Mouse (Mus musculus): ENCODE measurements around the gene Dbh. TPM values are rescaled to one million over a fixed set of nuclear protein-coding genes. Genes with fewer than 3 reads are reported as not detected.

The Dbh gene
- total RNA-seq, 2 experiments from 2014 or later = 0.41 to 0.44 TPM

DNA sequence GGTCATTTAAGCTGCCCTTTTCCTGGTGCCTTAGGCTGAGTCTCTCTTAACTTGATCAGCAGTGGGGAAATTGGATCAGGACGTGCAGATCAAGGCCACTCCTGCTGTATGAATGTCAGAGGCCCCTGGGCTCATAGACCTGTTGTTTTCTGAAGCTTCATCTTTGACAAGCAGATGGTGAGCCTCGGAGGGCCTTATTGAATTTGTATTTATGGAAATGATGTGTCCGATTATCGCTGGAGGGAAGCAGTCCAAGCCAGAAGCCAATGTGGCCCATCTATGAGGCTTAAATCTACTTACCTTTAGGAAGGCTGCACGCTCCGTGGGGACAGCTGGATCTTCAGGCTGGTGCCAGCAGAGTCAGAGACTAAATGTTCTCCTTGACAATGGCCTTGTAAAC is 8.4 kb upstream of the Dbh start:
- DNase-seq (ENCODE audit: low spot score in 2 of 2) = no peak
- intact Hi-C loops (cut with DNase I) = no loop called here

DNA sequence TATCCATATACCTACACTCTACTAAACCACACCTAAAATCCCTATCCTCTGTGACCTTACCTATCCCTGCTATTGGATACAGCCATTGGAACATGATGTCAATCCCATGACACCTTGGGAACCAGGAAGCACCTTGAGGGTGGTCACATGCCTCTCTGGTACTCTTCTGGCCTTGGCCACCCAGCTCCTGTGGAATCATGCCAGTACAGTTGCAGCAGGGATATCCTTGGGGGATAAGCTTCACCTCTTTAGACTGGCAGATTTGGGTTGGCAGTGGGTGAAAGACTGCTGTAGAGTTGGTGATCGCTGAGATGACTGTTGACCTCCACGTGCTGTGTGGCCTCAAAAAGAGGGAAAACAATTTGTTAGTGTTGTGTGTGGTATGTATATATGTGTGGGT is 3.5 kb upstream of the Dbh start:
- intact Hi-C loops (cut with DNase I) = no loop called here
- no peak for DNase-seq (ENCODE audit: low spot score in 2 of 2)

DNA sequence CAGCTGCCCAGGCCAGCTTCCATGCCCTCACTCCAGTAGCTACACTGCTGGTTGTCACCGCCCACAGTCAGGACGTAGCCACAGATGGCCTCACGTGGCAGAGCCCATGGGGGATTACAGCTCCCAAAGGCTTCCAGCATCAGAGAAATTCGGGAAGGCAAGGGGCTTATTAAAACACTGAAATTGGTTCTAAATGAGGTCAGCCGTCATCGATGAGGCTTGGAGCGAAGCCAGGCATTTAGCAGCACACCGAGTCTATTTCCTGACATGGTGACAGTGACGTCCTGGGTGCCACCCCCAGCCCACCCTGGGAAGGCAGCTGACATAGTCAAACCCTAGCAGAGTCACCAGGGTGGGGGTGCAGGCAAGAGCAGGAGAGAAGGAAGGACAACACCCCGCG is 2.4 kb upstream of the Dbh start:
- intact Hi-C loops (cut with DNase I) = no loop called here
- no peak for DNase-seq (ENCODE audit: low spot score in 2 of 2)

DNA sequence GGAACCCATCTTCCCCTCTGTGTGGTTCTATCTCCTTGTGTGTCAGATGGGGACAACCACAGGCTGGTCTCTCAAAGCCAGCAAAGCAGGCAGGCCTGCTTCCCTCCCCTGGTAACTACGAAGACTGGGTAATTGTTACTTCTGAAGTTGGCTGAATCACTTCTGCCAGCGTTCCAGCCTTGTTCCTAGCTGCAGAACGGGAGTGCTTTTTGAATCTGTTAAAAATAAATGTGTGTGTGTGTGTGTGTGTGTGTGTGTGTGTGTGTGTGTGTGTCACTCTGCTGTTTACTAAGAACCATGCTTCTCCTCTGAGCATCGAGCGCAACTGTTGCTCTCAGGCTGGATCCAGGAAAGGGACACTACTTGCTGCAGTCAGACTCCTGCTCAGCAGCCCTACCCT is 1.2 kb upstream of the Dbh start:
- intact Hi-C loops (cut with DNase I) = loop anchor here (2.0 kb wide), 1 partner anchor 63 kb away; no protein-coding TSS in a partner anchor
- DNase-seq (ENCODE audit: low spot score in 2 of 2) = peak in 1 of 2 experiments; percentile 48

DNA sequence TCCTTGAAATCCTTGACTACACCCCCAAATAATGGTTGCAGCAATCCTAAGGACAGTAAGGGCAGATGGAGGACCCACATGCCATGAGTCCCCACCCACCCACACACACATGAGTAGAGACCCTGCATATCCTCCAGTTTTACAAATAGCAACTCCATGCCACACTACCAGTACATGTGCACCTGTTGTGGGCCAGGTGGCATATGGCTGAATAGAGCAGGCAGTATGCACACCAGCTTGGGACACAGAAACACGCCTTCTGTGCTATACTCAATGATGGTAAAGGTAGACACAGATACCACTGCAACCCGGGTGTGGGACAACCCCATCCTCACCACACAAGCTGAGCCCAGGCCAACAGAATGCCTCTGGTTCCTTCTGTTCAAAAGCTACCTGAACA is 1.0 kb downstream of the Dbh start:
- intact Hi-C loops (cut with DNase I) = no loop called here
- DNase-seq (ENCODE audit: low spot score in 2 of 2) = peak in 1 of 2 experiments; percentile 32

DNA sequence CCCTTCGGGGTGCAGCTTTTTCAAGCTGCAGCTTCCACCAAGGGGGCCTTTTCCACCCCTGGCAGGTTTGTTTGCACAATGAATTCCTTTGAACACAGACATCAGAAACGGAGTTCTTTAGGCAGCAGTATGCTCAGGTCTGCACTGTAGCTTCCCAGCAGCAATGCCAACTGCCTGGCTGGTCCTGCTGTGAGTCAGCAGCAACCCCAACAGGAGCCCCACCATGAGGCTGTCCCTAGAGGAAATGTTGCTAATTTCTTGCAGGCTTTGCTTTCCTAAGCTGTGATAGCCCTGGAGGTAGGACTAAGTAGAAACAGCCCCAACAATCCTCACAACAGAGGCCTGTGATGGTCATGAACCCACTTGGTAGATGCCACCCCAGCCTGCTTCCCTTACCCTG is 2.0 kb downstream of the Dbh start:
- intact Hi-C loops (cut with DNase I) = no loop called here
- DNase-seq (ENCODE audit: low spot score in 2 of 2) = peak; percentile 39 to 51

DNA sequence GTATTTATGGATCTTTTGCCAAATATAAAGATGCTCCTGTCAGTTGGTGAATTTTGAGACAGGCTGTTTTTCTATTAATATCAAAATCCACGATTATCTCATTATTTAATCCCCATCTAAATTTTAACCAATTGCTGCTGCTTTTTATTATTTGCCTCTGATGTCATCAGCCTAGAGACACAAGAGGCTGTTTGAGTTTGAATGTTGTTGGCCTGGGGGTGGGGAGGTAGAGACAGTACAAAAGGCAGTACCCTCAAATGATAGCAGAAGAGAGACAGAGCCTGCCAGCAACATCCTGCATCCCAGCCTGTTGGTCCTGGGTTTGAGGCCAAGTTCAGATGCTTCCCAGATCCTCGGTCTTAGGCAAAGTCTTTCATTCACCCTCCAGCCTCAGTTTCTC is 9.2 kb downstream of the Dbh start:
- intact Hi-C loops (cut with DNase I) = no loop called here
- DNase-seq (ENCODE audit: low spot score in 2 of 2) = no peak

DNA sequence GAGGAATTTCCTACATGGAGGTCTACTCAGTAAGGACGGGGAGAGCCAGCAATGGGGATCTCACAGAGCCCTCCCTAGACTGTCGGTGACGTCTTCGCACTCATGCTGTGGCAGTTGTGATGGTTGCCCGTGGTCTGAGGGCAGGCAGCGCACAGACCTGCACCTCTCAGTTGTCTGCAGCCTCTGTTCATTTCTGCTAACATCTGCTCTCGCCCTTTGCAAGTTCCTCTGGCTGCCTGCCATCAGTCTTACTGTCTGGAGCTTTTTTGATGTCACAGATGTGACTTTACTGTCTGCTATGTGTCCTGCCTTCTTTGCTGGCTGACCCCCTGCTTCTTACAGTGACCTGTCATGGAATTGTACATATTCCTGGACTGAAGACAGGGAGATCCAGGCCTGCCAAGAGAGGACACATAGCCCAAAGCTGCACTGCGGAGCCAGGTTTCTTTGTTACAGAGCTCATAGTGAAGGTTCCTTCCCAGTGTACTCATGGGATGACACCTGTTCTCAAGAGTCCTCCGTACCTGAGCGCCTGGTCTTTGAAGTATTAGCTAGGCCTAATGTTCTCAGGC is 10.7 kb downstream of the Dbh start:
- intact Hi-C loops (cut with DNase I) = no loop called here
- DNase-seq (ENCODE audit: low spot score in 2 of 2) = no peak

DNA sequence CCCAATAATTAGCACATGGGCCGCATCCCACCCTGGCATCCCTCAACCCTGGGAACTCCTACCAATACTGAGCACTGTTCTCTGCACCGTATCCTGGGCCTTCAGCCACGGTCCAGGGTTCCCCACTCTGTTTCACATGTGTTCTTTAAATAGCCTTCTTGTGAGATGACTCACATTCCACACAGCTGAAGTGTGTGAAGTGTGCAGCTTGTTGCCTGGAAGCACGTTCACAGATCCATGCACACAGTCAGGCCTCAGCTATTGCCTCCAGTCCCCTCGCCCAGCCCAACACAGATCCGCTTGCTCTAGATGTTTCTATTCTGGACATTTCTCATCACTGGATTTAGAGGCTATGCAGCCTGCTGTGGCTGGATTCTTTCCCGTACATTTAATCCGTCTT is 14.1 kb downstream of the Dbh start:
- intact Hi-C loops (cut with DNase I) = no loop called here
- peak; percentile 42 to 50 for DNase-seq (ENCODE audit: low spot score in 2 of 2)

DNA sequence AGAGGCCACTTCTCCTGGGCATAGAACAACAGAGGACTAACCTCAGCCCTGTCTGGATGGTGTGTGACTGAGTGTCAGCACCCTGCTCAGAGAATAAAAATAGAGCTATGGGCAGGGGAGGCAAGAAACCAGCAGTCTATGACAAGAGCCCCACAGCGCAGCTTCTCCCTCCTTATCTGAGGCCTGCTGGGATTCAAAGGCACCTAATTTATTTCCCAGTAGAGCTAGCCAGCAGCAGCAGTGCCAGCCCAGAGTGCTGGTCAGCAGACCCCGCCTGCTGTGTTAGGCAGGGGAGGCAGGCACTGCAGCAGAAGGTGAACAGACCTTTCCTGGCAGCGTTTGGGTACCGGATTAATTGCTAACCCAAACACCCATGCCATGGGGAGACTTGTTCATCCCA is 16.9 kb downstream of the Dbh start:
- no peak for DNase-seq (ENCODE audit: low spot score in 2 of 2)
- intact Hi-C loops (cut with DNase I) = no loop called here

DNA sequence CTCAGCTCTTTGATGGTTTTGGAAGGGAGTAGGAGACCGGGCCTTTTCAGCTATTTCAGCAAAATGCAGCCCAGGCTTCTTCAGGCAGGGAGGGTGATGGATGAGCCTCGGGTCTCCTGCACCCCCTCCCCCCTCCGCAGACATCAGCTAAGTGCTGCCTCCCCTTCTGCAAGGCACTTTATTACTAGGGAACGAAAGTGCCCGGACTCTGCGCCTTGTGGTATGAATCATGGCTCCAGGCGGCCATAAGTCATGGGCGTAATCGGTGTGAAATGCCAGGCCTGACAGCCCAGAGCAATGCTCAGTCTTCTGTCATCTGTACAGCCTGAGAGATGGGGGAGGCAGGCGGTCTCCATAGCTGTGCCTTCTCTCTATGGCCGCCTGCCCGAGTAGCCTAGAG is 18.7 kb downstream of the Dbh start:
- intact Hi-C loops (cut with DNase I) = no loop called here
- DNase-seq (ENCODE audit: low spot score in 2 of 2) = no peak

DNA sequence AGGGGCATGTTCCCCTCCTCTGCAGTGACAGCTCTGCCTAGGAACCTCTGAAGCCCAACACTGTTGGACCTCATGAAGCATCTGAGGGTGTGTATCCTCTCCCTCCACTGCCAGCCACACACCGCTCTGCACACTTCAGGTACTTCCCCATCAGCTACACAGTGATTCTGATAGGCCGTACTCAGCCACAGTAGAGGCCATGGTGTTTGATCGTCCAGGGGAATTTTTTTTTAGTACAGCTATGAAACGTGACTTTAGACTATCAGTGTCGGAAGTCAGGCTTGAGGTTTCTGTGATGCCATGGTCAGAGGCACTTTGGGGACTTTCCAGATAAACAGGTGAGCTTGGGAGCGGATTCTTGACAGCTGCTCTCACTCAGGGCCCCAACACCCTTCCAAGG is 22.5 kb downstream of the Dbh start:
- intact Hi-C loops (cut with DNase I) = no loop called here
- no peak for DNase-seq (ENCODE audit: low spot score in 2 of 2)

DNA sequence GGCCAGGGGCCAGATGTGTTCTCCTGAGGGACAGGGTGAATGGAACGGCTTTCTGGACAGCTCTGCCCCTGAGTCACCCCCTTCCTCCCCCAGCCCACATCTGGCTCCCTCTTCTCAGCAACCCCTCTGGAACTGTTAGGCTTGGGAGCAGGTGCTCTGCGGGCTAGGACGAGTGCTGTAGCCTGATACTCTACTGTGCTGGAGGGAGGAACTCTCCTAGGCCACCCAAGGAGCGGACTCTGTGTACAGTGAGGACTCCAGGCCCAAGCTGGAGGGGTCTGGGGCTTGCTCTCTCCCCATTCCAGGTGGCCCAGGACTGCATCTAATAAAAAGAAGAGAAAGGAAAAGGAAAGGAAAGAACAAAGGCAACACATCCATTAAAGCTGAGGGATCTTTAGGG is 25.0 kb downstream of the Dbh start:
- intact Hi-C loops (cut with DNase I) = no loop called here
- DNase-seq (ENCODE audit: low spot score in 2 of 2) = no peak

DNA sequence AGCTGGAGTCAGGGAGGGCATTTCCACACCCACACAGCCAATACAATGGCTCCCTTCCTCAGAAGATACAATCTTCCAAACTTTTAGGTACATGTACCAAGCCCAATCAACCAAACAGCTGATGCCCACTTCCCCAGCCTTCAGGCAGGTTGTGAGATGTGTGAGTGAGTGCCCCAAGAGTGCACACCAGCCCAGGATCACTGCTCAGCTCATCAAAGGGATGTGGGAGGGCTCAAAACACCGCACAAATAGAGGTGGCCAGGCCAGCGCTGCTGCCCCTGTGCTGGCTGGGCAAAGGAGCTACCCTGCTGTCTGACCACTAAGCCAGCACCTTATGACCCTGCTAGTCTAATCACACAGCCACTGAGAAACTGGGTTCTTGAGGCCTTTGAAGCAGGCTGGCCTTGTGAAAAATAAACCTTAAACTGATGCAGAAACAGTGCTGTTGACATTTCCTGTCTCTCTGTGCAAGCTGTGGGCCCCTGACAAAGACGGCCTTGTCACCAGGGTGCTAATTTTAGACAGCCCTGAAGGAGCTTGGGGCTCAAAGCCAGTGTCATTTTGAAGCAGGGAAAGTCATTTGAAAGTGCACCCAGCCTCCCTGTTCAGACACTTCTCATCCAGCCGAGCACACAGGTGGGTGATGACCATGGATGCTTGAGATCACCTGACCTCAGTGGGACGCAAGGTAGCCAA is 33.7 kb downstream of the Dbh start:
- intact Hi-C loops (cut with DNase I) = no loop called here
- DNase-seq (ENCODE audit: low spot score in 2 of 2) = no peak

DNA sequence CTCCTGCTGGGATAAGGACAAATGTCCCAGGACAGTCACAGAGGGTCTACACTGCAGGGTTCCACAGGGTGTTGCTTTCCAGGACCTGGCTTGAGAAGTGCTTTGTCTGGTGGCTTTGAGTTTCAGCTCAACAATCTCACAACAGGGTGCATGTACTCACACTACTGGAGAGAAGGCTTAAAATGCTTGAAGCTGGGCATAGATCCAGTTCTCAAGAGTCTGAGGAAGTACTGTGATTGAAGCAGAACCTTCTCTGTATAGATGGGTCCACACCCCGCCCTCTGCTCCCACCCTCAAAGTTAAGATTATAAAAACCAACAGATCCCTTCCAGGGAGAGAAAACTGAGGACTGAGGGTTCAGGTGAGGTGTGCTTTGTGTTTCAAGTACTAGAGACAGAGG is 35.6 kb downstream of the Dbh start:
- intact Hi-C loops (cut with DNase I) = no loop called here
- no peak for DNase-seq (ENCODE audit: low spot score in 2 of 2)

DNA sequence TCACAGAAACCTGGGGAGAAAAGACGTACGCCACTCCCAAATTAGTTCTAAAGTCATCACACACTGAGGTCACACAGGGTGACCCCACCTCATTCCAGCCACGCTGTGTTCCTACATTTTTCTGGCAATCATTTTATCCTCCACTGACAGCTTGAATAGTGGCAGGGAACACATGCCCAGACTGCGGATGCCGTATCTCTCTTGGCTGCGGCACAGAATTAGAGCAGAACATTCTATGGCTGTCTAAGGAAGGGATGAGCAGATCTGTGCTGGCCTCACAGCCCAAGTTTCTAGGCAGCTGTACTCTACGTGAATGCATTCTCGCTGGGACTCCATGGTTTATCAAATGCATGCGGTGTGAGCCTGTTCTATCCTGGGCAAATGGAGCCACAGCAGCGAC is 40.6 kb downstream of the Dbh start:
- intact Hi-C loops (cut with DNase I) = no loop called here
- DNase-seq (ENCODE audit: low spot score in 2 of 2) = no peak

DNA sequence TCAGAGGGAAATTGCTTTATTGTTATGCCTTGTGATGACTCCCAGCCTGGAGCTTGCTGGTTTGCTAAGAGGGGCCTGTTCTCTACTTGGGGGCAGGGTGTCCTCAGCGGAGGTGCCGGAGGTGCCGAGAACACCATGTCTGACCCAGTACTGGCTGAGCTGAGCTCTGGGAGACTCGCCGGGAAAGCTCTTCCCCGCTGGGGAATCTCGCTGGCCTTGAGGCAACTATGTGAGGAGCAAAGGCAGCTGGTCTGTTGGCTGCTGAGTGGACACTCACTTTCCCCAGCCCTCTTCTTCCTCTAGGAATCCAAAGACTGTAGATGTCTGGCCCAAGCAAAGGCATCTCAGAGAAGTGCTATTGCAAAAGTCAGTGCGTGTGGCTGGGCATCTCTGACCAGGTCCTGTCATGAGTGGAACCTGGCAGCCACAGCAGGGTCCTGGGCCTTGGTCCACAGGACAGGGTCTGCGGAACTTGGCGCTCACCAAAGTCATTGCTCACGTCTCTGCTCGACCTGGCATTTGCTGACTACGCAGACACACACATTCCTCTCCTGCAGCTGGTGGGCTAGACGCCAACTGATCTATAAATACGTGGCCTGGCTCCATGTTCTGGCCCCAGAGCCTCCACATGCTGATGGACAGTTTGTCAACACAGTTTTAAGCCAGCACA is 41.2 kb downstream of the Dbh start:
- DNase-seq (ENCODE audit: low spot score in 2 of 2) = no peak
- intact Hi-C loops (cut with DNase I) = no loop called here

DNA sequence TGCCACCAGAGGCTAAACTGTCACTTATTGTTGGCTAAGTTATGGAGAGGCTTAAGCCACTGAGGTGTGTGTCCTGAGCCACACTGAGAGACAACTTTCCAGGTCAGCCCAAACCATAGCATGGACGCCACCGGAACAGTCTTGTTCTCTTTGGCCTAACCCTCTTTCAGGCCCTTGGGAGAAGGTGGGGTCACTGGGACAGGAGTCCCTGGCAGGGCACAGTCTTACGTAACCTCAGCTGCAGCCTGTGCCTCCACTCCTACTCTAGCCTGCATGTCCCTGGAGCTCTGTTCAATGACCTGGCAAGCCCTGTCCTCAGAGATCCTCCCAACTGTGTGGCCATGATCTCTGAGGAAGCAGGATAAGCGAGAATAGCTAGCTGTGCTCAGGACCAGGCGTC is 42.1 kb downstream of the Dbh start:
- intact Hi-C loops (cut with DNase I) = no loop called here
- DNase-seq (ENCODE audit: low spot score in 2 of 2) = no peak

DNA sequence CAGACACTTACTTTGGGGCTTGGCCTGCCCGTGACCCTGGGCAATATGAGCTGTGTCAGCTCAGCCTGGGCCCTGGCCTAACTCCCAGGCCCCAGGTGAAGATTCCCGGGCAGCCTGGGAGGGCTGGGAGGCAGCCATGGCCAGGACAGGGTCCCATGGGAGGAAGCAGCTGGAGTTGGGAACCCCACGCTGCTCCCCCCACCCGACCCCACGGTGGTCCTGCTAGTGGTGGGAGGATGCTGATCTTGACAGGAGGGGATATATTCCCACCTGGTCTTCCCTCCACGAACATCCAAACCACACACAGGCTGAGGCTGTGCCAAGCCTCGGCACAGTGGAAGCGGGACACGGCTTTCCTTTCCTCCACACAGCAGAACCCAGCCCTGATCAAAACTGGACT is 44.3 kb downstream of the Dbh start:
- intact Hi-C loops (cut with DNase I) = no loop called here
- DNase-seq (ENCODE audit: low spot score in 2 of 2) = no peak

DNA sequence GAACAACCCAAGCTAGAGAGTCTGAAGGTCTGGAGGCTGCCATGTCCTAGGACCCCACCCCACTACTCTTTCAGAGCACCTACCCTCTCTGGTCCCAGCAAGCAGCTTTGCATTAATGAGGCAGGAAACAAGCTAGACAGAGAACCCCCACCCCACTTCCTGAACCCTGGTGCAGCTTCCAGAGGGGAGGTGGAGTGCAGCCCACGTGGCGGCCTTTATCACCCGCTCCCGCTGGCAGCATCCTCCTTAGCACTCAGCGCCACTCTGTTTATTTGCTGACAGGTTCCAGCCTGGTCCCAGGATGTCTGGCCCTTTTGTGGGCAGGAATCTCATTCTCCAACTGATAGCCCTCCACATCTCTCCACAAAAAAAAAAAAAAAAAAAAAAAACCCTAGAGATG is 44.8 kb downstream of the Dbh start:
- DNase-seq (ENCODE audit: low spot score in 2 of 2) = no peak
- intact Hi-C loops (cut with DNase I) = loop anchor here (10.0 kb wide), 1 partner anchor 65 kb away; the partner anchor contains the start of gene Fam163b

DNA sequence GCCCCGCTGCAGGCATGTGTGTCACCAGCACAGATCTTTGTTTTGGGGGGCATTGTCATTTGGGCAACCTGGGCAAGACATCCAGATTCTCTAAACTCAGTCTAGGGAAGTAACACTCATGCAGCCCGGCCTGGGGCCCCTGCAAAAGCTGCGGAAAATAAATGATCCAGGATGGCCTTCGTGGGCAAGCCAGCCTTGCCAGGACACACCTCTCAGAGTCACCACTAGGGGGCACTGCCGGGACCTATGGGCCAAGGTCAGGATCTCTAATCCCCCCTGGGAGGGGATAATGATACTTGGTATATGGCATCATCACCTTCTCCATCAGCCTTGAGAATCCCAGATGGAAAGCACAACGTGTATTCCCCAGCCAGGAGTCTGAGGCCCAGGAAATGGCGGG is 45.2 kb downstream of the Dbh start:
- DNase-seq (ENCODE audit: low spot score in 2 of 2) = no peak
- intact Hi-C loops (cut with DNase I) = loop anchor here (10.0 kb wide), 1 partner anchor 65 kb away; the partner anchor contains the start of gene Fam163b

All from left cerebral cortex, postnatal 36 days (tissue).